Mouse (Mus musculus) left cerebral cortex, adult 11 months (tissue): ENCODE data around the gene Rictor.
"Not testable (repeated sequence)": the region's sequence is repeated elsewhere in the genome, so short reads cannot be mapped to it uniquely, and the experiment has no call there.

Source experiments
- DNase-seq: peaks from one replicate; pipeline ENCODE4 v3.0.0; 2022; ENCODE audit warnings: low spot score

The Rictor gene

DNA sequence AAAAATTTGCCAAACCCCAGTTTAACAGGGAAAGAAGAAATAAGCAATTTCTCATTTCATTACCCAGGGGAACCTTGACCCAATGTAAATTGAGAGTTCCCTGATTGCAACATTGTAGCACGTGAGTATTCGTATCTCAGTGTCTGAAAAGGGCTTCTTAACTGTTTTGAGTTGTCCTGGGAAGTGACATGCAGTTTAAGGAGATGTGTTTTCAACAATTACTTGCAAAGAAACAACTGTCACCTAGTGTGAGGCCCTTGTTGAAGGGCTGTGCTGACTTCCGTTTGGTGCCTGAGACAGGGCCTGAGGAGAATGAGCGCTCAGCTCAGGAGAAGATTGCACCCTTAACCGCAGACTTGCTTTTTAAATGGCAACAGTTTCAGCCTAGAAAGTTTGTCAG, 24.9 kb downstream of the Rictor start:
- no peak for DNase-seq

- no peak for DNase-seq
Observed at GRCm38 (mm10) chr15:6739180-6739579, 31.0 kb downstream of the Rictor start.

GRCm38 (mm10) chr15:6742337-6743025, 34.3 kb downstream of the Rictor start:
- no peak for DNase-seq

- no peak for DNase-seq
Observed at GRCm38 (mm10) chr15:6743723-6744122, 35.5 kb downstream of the Rictor start.

GRCm38 (mm10) chr15:6746301-6746983, 38.3 kb downstream of the Rictor start:
- DNase-seq: not testable (repeated sequence)

DNA sequence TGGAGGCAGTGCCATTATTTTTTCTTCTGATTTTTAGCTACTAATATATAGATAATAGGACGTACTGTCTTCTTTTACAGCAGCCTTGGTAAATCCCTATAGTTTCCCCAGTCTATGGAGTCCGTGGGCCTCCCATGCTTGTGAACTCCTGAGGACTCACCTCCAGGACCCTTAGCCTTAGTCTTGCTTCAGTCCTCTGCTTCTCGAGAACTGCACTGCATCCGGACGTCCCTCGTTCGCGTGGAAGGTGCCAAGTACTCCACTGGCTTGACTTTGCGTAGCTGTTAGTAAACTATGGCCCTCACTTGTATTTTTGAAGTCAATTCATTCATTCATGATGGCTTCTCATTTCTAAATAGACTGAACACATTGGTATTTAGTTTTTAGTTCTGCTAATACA, 38.8 kb downstream of the Rictor start:
- no peak for DNase-seq

DNA sequence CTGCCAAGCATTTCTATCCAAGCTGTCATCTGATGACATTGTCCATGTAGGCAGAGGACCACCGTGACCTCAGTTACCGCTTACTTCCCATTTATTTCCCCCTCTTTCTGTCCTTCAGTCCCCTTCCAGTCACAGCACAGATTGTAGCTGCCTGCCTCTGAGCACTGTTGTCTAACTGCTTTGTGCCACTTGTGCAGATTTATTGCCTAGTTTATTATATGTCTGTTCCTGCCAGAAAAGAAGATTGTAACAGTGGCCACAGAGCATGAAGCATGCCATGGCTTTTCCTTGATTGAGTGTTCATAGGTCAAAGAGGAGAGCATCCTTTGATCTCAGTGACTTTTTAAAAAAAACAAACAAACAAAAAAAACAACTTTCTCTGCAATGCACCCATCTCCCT, 46.2 kb downstream of the Rictor start:
- no peak for DNase-seq

- DNase-seq: no peak
Observed at GRCm38 (mm10) chr15:6772265-6772664, 64.1 kb downstream of the Rictor start.

DNA sequence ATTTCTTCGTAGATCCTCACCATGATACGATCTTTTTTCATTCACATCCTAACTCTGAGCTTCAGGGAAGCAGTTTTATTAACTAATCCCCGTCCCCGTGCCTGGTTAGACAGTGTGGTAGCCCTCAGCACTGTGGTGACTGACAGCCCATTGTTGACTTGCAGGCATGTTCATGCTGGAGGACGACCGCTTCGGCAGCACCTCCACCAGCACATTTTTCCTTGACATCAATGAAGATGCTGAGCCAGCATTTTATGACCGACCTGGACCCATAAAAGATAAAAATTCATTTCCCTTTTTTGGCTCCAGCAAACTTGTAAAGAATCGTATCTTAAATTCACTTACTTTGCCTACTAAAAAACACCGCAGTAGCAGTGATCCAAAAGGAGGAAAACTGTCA, 78.0 kb downstream of the Rictor start:
- no peak for DNase-seq

DNA sequence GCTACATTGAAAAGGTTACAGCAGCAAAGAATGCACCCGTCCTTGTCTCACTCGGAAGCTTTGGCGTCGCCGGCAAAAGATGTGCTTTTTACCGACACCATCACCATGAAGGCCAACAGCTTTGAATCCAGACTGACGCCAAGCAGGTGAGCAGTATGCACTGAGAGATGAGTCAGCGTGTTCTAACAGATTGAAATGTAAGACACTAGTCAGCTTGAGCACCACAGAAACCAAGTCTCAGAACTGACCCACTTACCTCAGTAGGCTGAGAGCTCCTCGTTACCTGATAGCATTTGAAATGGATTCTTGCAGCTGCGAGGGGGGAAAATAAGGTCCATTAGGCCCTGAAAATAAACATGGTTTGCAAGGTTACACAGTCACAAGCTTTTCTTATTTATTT, 79.1 kb downstream of the Rictor start:
- no peak for DNase-seq

GRCm38 (mm10) chr15:6790011-6790410, 81.8 kb downstream of the Rictor start:
- no peak for DNase-seq

DNA sequence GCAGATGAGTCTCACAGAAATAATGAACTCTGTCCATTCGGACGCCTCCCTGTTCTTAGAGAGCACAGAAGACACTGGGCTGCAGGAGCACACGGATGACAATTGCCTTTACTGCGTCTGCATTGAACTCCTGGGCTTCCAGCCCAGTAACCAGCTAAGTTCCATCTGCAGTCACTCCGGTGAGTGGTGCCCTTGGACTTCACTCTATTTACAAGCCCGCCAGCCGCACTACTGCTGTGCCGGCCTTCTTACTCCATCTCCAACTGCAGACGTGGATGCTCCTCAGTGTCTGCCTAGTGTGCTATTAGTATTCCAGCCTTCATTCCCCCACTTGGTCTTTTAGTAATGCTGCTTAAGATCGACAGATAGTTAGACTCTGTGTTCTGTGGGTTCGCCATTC, 83.5 kb downstream of the Rictor start:
- no peak for DNase-seq

DNA sequence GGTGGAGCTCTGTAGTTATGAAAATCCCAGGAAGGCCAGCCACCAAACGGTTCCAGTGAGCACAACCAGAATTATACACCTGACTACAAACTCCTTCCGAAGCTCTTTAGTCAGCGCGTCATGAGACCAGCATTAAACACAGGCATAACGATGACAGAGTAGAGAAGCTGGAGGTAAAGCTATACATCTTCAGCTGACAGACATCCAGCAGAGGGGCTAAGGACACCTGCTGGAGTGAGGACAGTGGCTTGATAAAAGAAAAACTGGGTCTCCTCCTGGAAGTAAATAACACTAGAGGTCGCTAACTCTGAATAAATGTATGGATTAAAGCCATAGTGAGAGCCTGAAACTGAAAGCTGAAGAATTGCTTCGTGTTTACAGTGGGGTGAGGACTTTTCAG, 84.7 kb downstream of the Rictor start:
- no peak for DNase-seq

DNA sequence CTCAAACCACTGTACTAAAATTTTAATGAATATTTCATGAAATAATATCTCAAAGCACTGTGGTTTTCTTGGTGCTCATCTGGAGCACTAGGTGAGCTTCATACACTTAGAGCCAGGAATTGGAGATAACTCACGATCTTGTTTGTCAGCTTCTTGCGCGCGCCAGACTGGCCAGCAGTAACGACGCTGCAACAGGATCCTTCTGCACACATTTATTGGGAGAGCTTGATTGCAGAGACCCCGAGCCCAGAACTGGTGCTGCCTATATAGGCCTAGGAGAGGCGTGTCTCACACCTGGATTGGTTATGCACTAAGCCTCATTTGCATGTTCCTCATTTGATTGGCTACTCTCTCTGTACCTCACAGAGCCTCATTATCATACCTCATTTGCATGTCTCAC, 93.0 kb downstream of the Rictor start:
- DNase-seq: not testable (repeated sequence)

DNA sequence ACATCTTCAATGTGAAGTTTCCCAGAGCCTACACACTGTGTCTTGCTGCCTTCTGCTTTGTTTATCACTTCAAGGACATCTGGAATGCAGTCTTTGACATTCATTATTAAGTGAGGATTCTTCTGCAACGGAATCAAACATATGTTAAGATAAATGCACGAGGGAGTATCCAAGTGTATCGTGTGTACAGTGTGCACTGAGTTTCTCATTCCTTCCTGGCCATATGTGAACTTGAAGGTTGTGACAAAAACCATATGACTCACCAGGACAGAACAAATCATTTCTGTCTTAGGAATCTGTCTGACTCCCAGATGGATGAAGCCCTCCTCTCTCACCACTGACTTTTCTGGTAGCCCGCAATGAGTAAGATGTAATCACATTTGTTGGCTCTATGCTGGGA, 107.6 kb downstream of the Rictor start:
- DNase-seq: no peak

DNA sequence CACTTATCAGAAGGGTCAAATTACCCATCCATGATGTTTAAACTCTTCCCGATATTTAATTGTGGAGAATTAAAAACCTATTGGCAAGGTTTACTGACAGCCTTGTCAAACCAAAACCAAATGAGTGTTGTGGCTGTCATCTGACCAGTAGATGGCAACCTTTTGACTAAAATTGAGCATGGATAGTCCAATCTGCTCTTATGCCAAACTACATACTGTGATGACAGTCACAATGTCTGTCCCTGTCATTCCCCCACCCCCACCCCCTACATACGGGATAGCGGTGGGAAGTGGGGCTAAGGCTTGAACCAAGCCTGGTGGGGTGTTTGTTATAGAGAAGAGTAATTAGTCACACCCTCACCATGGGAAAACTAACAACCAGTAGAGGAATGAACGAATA, 132.0 kb downstream of the Rictor start:
- peak; percentile 5 for DNase-seq

DNA sequence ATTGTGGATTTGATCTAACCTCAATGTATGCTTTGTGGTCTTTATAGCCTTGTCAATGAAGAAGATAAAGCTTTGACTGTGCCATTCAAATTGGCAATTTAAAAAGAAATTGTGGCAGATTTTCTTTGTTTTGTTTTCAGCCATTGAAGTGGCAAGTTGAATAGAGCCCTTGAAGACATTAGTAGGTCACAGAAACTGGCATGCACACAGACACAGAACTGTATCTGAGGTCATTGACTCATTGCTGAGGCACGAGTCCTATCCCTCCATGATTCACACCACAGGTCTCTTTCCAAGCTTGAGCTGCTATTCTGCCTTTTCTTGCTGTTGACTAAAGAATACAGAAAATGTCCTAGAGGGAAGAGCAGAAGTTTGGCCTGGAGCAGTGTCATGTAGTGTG, 141.7 kb downstream of the Rictor start:
- no peak for DNase-seq
